Mouse (Mus musculus) B cell, adult 67 days (primary cell): ENCODE results near the gene Mtfmt. TPM values are rescaled to one million over a fixed set of nuclear protein-coding genes. Genes with fewer than 3 reads are reported as not detected.

Experiments
- total RNA-seq, 2 experiments: library from RNA; stranded (reverse); gene quantifications; 4 replicates each; pipeline ENCODE4 v1.2.4; 2023

Mtfmt gene
- total RNA-seq = 10 to 100 TPM; 28.0 to 30.1 TPM

GRCm38 (mm10) chr9:65435671-65436301 lies at the start of gene Mtfmt:
Gene Mtfmt (plus strand): TSS chr9:65435782.

GRCm38 (mm10) chr9:65391613-65391964 lies 44.0 kb upstream of the Mtfmt start, which contains the start of gene Kbtbd13:
Gene Kbtbd13 (minus strand): TSS chr9:65391652.

GRCm38 (mm10) chr9:65398279-65398678 lies 37.3 kb upstream of the Mtfmt start, which contains the start of gene Rasl12:
Gene Rasl12 (plus strand): TSS chr9:65398506.

GRCm38 (mm10) chr9:65422760-65423501 lies 12.7 kb upstream of the Mtfmt start, which contains the start of gene Slc51b:
Gene Slc51b (minus strand): TSS chr9:65422955.

GRCm38 (mm10) chr9:65460732-65461442 lies 25.3 kb downstream of the Mtfmt start, which contains the start of gene Spg21:
Gene Spg21 (plus strand): TSS chr9:65460947.

Other genes with a start within 250 kb of the Mtfmt start
- 1 to 10 TPM; 5.7 to 8.7 TPM for gene Parp16, start 240.4 kb upstream of the Mtfmt start, total RNA-seq
- not detected for gene Cilp, start 170.6 kb upstream of the Mtfmt start, total RNA-seq
- gene Clpx, start 141.5 kb upstream of the Mtfmt start, total RNA-seq = 10 to 100 TPM; 31.6 to 39.2 TPM
- 10 to 100 TPM; 19.1 to 22.4 TPM for gene Pdcd7, start 89.7 kb upstream of the Mtfmt start, total RNA-seq
- gene Ubap1l, start 74.7 kb upstream of the Mtfmt start, total RNA-seq = 1 to 10 TPM; 1.9 to 3.0 TPM
- not detected for gene Kbtbd13, start 44.1 kb upstream of the Mtfmt start, total RNA-seq
- not detected for gene Rasl12, start 37.3 kb upstream of the Mtfmt start, total RNA-seq
- not detected for gene Slc51b, start 12.8 kb upstream of the Mtfmt start, total RNA-seq
- 10 to 100 TPM; 56.3 to 59.6 TPM for gene Spg21, start 25.2 kb downstream of the Mtfmt start, total RNA-seq
- not detected for gene Ankdd1a, start 84.4 kb downstream of the Mtfmt start, total RNA-seq
- gene Plekho2, start 144.3 kb downstream of the Mtfmt start, total RNA-seq = 100 to 1,000 TPM; 159 to 163 TPM
- under 1 TPM; 0.21 to 0.38 TPM for gene Pif1, start 151.4 kb downstream of the Mtfmt start, total RNA-seq
- gene Rbpms2, start 193.9 kb downstream of the Mtfmt start, total RNA-seq = under 1 TPM in 1 of 2 experiments, not detected in 1; 0.49 TPM
- gene Oaz2, start 232.2 kb downstream of the Mtfmt start, total RNA-seq = 10 to 100 TPM; 28.8 to 35.4 TPM